Mouse (Mus musculus) lung, embryonic 14.5 days (tissue): ENCODE measurements around the gene Kansl2. TPM values are rescaled to one million over a fixed set of nuclear protein-coding genes. Genes with fewer than 3 reads are reported as not detected.

Experiments used
- ATAC-seq: fragments of 200-750 bp; cut with Nextera tagmentation; 2 replicates; pipeline ENCODE4 v1.8.0; 2017; ENCODE audit warnings: mild to moderate bottlenecking, moderate TSS enrichment, moderate library complexity; ENCODE audit not compliant: insufficient read depth
- DNase-seq: peaks from one replicate; pipeline ENCODE4 v3.0.0-alpha.2; 2015
- H3K27ac ChIP-seq: fragments of 300-500 bp; sonication (generic); 2 replicates; pipeline ENCODE4 v1.5.1; 2014; ENCODE audit warnings: low read depth, mild to moderate bottlenecking, moderate library complexity
- H3K27me3 ChIP-seq: fragments of 300-500 bp; sonication (generic); 2 replicates; pipeline ENCODE4 v1.6.1; 2014; ENCODE audit warnings: low read length, control low read depth; ENCODE audit not compliant: insufficient read depth
- H3K36me3 ChIP-seq: fragments of 300-500 bp; sonication (generic); 2 replicates; pipeline ENCODE4 v1.6.1; 2014; ENCODE audit warnings: control low read depth; ENCODE audit not compliant: insufficient read depth
- H3K4me1 ChIP-seq: fragments of 300-500 bp; sonication (generic); 2 replicates; pipeline ENCODE4 v1.6.1; 2014; ENCODE audit warnings: antibody characterized with exemption, control low read depth; ENCODE audit not compliant: insufficient read depth
- H3K4me2 ChIP-seq: fragments of 300-500 bp; sonication (generic); 2 replicates; pipeline ENCODE4 v1.6.1; 2014; ENCODE audit warnings: mild to moderate bottlenecking
- H3K4me3 ChIP-seq: fragments of 300-500 bp; sonication (generic); 2 replicates; pipeline ENCODE4 v1.5.1; 2014; ENCODE audit warnings: low read depth, low read length
- H3K9ac ChIP-seq: fragments of 300-500 bp; sonication (generic); 2 replicates; pipeline ENCODE4 v1.6.1; 2014
- H3K9me3 ChIP-seq: fragments of 300-500 bp; sonication (generic); 2 replicates; pipeline ENCODE4 v1.6.1; 2016; ENCODE audit warnings: low read depth, low read length, control low read depth
- CTCF ChIP-seq: IDR thresholded peaks from 2 replicates; pipeline ENCODE4 v1.5.1; 2016; ENCODE audit warnings: antibody characterized with exemption, low read depth
- WGBS: fragments of 180-500 bp; shearing (Covaris S2); extraction: QIAGEN DNeasy Blood & Tissue Kit; methylation state at CpG from one replicate; pipeline ENCODE4 v1.1.7; 2014; 5-methylcytosine and 5-hydroxymethylcytosine counted together
- polyA plus RNA-seq: library from polyadenylated mRNA; unstranded; fragments of >200 nt; fragmentation: Nextera tagmentation; extraction: Ambion mirVana; gene quantifications from 2 replicates; pipeline ENCODE4 v1.2.1, GENCODE M21; 2014

Gene Kansl2
- polyA plus RNA-seq, 1 experiment from 2014 or later = 121 TPM

DNA sequence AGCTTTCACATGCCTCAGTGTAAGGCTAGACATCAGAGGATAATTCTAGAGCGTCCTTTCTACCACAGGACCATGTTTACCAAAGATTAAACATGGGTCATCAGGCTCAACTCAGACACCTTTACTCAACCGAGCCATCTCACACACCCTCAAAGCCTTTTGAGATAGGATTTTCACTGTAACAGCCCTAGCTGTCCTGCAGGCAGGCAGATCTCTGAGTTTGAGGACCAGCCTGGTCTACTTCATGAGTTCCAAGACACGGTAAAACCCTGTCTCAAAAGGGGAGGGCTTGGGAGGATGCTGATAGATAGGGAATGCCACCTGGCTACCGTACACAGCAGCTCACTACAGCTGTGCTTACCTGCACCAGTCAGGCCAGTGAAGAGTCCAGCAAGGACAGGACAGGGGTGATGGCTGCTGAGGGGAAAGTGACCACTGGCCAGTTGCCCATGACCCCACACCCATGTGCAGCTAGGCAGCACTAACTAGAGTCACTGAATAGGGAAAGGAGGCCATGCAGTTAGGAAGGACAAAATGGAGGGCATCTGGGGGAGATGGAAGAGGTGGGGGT lies 35.8 kb upstream of the Kansl2 start:
- ATAC-seq (no peak), DNase-seq (no peak)
- H3K36me3 ChIP-seq = 0 out of 2 replicates have a peak, but pooled peaks cover 5% of the 10 kb centered on the region
- no peak overlapping the region for H3K4me2 ChIP-seq
- no peak overlapping the region for H3K27ac ChIP-seq
- 65% methylated on average over 4 of the region's 4 CpGs for WGBS
- peaks cover 3% of the 10 kb centered on the region; the same call in 1 of the 2 replicates for H3K4me1 ChIP-seq
- H3K9me3 ChIP-seq = no peaks in the 10 kb centered on the region
- no peak overlapping the region for H3K9ac ChIP-seq
- H3K27me3 ChIP-seq = no peaks in the 10 kb centered on the region
- H3K4me3 ChIP-seq = no peak overlapping the region
- TF ChIP-seq CTCF = no peak

DNA sequence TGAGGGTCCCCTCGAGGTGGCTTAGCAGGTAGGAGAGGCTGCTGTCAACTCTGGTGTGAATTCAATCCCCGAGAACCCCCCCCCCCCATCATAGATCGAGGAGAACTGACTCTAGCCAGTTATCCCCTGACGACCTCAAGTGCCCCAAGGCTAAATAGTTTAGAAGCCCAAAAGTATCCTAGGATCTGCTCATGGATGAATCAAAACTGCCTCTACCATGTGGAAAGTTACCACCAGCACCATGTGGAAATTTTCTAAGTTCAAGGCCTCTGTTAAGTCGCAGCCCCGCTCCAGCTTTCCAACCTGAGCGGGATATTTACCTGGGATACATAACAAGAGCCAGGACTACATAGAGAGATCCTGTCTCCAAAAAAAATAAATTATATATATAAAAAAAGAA lies 35.2 kb upstream of the Kansl2 start:
- Histone ChIP-seq H3K36me3 (peaks cover 10% of the 10 kb centered on the region; the same call in 1 of the 2 replicates), H3K27ac (no peak overlapping the region), H3K4me2 (peak overlapping the region; percentile 84), H3K27me3 (no peaks in the 10 kb centered on the region), H3K9ac (peak overlapping the region; percentile 91), H3K4me3 (peak overlapping the region; percentile 92), H3K9me3 (no peaks in the 10 kb centered on the region), H3K4me1 (peaks cover 3% of the 10 kb centered on the region; the same call in 1 of the 2 replicates)
- WGBS = 62% methylated on average over 7 of the region's 7 CpGs
- DNase-seq (no peak), ATAC-seq (no peak)
- no peak for TF ChIP-seq CTCF

DNA sequence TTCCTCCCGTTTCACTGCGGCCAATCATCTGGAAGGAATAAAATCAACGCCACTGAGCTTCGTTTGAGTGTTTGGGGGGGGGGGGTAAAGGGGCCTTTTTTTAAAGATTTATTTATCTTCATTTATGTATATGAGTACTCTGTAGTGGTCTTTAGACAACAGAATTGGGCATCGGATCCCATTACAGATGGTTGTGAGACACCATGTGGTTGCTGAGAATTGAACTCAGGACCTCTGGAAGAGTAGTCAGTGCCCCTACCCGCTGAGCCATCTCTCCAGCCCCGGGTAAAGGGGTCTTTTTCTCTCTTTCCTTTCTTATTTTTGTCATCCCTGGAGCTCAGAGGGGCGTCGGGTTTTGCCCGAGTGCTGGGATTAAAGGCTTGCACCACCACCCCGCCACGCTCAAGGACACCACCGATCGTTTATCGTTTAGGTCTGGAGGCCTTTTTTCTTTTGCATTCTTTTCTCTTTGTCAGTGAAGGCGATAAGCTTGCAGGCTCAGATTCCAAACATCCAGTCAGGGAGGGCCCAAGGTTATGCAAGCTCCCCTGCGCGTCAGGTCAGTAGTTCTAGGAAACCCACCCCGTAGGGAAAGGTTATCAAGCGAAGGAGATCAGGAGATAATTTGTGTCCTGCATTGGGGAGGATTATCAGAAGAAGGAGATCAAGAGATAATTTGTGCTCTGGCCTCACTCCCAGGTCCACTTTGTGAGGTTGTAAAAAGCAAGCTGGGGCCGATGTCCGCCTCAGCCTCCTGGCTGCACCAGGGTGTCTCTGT lies 34.4 kb upstream of the Kansl2 start:
- DNase-seq (peak; percentile 34), ATAC-seq (peak; percentile 8; the same call in 1 of the 2 replicates)
- H3K4me2 ChIP-seq = peak overlapping the region; percentile 84
- peak overlapping the region; percentile 92 for H3K4me3 ChIP-seq
- H3K36me3 ChIP-seq = peaks cover 14% of the 10 kb centered on the region; the same call in 1 of the 2 replicates
- H3K27me3 ChIP-seq = no peaks in the 10 kb centered on the region
- TF ChIP-seq CTCF = no peak
- peak overlapping the region; percentile 91 for H3K9ac ChIP-seq
- WGBS = 3% methylated on average over 22 of the region's 22 CpGs
- no peaks in the 10 kb centered on the region for H3K9me3 ChIP-seq
- peaks cover 3% of the 10 kb centered on the region; the same call in 1 of the 2 replicates for H3K4me1 ChIP-seq
- H3K27ac ChIP-seq = peak overlapping the region; percentile 97

DNA sequence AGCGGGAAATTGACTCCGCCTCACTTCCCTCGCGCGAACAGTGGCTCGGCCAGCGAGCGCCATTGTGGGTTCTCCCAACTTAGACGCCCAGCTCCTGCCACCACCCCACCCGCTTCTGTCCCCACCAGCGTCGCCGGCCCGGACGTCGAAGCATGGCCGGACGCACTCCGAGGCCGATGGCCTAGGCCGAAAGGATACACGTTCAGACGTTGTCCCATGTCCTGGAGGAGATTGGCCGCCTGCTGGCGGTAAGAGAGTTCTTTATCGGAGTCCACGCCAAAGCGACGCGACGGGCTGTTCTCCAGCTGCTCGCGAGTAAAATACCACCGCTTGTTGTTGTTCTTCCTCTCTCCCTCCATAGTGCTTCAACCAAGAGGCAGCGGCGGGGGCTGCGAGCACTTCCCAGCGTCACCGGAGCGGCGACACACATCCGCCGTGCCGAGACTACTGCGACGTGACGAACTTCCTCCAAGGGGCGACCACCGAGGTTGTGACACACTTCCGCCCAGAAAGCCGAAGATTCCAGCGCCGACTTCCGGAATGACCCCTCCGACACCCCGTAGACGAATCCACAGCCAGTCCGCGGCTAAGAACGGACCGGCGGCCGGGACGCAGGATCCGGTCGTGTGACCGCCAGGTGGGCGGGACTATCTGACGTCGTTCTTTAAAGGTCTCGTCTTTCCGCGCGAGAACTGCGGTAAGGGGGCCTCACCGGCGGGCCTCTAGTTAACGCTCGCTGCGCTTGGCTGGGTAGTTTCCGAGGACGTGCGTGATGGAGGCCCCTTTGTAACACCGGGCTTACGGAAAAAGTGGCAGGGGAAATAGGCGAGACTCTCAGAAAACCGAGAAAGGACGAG lies 33.4 kb upstream of the Kansl2 start:
- under 1% methylated on average over 88 of the region's 88 CpGs for WGBS
- Histone ChIP-seq H3K9me3 (no peaks in the 10 kb centered on the region), H3K27ac (peak overlapping the region; percentile 97), H3K27me3 (no peaks in the 10 kb centered on the region), H3K4me3 (peak overlapping the region; percentile 92), H3K36me3 (peaks cover 24% of the 10 kb centered on the region), H3K9ac (peak overlapping the region; percentile 95), H3K4me1 (peaks cover 3% of the 10 kb centered on the region; the same call in 1 of the 2 replicates), H3K4me2 (peak overlapping the region; percentile 87)
- DNase-seq (peak; percentile 100), ATAC-seq (peak; percentile 96)
- TF ChIP-seq CTCF = peak; percentile 49

DNA sequence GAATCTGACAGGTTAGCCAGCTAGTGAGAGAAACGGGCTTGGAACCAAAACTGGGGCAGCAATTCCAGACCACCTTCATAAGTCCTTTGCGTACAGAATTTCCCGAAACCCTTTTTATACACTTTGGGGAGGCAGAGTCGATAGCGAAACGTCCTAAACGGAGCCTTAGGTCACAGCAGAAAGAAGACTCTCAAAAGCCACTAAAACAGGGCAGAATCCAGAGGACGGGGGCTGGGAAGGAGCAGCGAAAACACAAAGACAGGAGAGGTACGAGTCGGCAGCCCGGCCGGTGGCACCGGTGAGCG lies 32.9 kb upstream of the Kansl2 start:
- H3K9me3 ChIP-seq = no peaks in the 10 kb centered on the region
- peak overlapping the region; percentile 95 for H3K9ac ChIP-seq
- H3K27me3 ChIP-seq = no peaks in the 10 kb centered on the region
- no peak for TF ChIP-seq CTCF
- ATAC-seq = no peak
- H3K27ac ChIP-seq = peak overlapping the region; percentile 97
- peak overlapping the region; percentile 92 for H3K4me3 ChIP-seq
- peak overlapping the region; percentile 87 for H3K4me2 ChIP-seq
- H3K36me3 ChIP-seq = peaks cover 28% of the 10 kb centered on the region
- DNase-seq = no peak
- peaks cover 3% of the 10 kb centered on the region; the same call in 1 of the 2 replicates for H3K4me1 ChIP-seq
- under 1% methylated on average over 15 of the region's 15 CpGs for WGBS

DNA sequence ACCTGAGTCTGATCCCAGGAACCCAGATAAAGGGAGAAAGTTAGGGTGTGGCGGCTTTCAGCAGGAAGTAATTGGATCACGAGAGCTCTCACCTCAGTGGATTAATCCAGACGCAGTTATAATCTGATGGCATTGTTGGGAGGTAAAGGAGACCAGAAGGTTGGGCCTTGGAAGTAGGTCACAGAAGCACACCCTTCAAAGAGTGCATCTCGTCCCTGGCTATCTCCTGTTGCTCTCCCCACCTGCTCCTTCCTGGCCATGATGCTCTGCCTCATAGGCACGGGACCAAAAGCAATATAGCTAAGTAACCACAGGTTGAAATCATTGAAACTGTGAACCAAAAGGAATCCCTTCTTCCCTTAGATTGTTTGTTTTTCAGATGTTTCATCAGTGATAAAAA lies 23.1 kb upstream of the Kansl2 start:
- DNase-seq (no peak), ATAC-seq (no peak)
- Histone ChIP-seq H3K9ac (no peak overlapping the region), H3K27me3 (no peaks in the 10 kb centered on the region), H3K36me3 (peaks cover 79% of the 10 kb centered on the region), H3K4me3 (no peak overlapping the region), H3K9me3 (no peaks in the 10 kb centered on the region), H3K27ac (no peak overlapping the region), H3K4me2 (no peak overlapping the region), H3K4me1 (no peaks in the 10 kb centered on the region)
- 90% methylated on average over 5 of the region's 5 CpGs for WGBS
- TF ChIP-seq CTCF = no peak
